Mouse (Mus musculus): ENCODE results near the gene F2r.

DNA sequence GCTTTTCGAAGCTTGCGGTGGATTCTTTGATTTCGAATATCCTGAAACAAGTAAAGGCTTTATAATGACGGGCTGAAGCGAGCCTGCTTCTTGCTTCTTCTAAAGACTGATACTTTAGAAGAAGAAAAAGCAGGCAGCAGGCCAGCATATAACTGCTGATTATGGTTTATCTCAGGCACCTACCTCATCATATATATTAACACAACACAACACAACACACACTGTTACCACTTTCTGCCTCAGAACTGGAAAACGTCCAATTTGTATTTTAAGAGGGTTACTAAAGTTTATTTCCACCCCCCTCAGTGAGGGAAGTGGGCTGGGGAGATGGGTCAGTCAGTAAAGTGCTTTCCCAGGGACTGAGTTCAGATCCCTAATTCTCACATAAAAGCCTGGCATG is 13.9 kb upstream of the F2r start:
- TF ChIP-seq CTCF (IDR thresholded peaks at IDR 0.05; ENCODE audit: low read depth, low read length) (no peak), GATA1 (IDR thresholded peaks at IDR 0.05; ENCODE audit: borderline replicate concordance, low read length) (no peak), TAL1 (conservative IDR thresholded peaks at IDR 0.05; ENCODE audit: low read depth, low read length) (no peak), POLR2AphosphoS5 (IDR thresholded peaks at IDR 0.05; ENCODE audit: insufficient replicate concordance, low read depth, low read length) (no peak)
